Mouse (Mus musculus) thymus, postnatal 0 days (tissue): ENCODE measurements around the gene Gm44511. TPM values are rescaled to one million over a fixed set of nuclear protein-coding genes. Genes with fewer than 3 reads are reported as not detected.
A peak's percentile ranks its signal among the peaks of the same experiment; 100 is the strongest.
"Not testable (repeated sequence)": the region's sequence is repeated elsewhere in the genome, so short reads cannot be mapped to it uniquely, and the experiment has no call there.

ENCODE experiments used
- DNase-seq: peaks from one replicate; pipeline ENCODE4 v3.0.0-alpha.2; 2015; ENCODE audit warnings: low spot score
- polyA plus RNA-seq: library from polyadenylated mRNA; unstranded; fragments of >200 nt; fragmentation: Nextera tagmentation; extraction: Ambion mirVana; gene quantifications from 2 replicates; pipeline ENCODE4 v1.2.1, GENCODE M21; 2015

The Gm44511 gene
- polyA plus RNA-seq, 1 experiment from 2014 or later = 0.96 TPM

DNA sequence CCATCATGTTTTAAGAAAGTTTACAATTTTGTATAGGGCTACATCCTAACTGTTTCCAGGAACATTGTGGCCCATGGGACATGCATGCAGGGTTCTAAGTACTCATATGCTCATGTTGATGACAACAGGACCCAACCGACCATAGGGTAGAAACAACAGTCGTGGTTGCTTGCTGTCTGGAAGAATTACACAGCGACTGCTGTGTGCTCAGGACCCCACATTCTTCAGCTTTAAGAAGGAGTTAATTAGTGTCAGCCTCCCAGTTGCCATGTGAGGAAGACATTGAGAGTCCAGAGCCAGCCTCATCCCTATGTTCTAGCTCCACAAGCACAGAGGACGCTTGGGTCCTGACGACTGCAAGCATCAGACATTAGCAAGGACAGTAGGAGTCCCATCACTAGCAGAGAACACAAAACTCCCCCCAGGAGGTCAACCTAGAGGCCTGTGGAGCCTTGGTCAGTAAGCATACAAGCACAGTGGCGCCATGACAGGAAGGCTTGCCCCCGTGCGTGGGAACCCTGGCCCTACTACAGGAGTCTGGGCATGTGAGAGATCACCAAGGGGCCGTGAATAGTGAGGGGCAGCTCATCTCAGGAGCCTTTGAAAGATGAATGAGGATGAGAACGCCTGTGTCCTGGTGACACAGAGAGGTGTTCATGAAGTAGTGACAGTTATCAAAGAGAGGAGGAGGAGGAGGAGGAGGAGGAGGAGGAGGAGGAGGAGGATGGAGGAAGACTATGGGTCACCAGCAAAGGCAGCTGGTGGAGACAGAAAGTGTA lies 63.0 kb downstream of the Gm44511 start:
- not testable (repeated sequence) for DNase-seq

- DNase-seq = peak; percentile 13
These were observed 65.0 kb downstream of the Gm44511 start for GRCm38 (mm10) chr6:128761144-128761540.

DNA sequence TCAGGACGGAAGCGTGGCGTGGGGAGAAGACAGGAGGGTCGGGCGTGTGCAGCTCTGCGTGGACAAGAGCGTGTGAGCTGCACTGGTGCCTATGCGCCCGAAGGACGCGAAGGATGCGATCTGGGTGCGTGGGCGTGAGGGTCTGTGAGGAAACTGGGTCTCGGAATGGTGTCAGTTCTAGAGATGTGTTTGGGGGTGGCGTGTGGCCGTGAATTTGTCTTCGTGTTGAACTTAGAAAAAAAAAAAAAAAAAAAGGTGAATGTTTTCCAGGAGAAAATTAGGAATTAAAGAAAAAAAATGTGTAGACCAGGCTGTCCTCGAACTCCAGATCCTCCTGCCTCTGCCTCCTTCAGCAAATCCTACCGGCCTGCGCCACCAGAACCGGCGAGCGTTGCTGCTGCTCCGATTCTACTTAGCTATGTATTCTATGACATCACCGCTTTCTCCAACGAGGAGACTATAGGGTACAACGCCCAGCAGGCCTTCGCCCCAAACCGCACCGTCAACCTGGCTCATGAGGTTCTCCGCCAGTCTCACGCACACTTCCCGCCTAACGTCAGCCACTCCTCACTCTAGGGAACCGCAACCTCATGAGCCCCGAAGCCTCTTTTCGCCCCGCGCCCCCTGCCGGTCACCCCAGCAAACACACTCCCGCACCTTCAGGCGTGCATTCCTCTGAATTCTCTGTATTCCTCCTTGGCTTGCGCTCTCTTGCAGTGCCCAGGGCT lies 65.5 kb downstream of the Gm44511 start:
- DNase-seq = peak; percentile 89

DNA sequence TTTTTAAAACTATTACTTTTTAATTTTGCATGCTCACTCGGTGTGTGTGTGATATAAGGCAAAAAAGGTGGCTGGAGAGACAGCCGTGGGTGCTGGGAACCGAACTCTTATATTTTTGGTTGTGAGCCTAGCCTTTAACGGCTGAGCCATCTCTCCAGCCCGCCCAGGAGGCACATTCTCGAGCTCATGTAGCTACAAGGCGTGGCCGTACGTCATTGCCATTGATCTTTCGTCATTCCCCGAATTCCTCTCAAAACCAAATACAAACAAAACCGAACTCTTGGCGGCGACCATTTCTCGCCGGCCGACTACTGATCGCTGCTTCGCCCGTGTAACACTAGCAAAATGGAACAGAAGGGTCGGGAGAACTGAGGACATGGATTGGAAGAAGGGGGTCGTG lies 66.1 kb downstream of the Gm44511 start:
- peak; percentile 87 for DNase-seq

GRCm38 (mm10) chr6:128759221-128759950 lies 66.7 kb downstream of the Gm44511 start:
- DNase-seq = no peak

DNA sequence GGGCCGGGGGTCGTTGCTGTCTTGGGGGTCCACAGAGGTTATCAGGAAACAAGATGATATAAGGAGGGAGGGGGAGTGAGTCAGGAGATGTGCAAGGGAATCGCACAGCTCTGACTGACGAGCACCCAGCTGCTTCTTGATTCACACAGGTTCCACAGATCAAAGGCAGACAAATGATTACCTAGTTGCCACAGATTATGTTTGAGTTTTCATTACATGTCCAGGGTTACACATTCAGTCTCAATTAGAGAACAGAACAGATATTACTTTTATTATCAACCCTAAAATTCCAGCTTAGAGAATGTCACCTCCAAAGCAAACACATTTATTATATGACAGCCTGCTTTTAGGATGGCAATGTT lies 70.7 kb downstream of the Gm44511 start:
- not testable (repeated sequence) for DNase-seq

DNA sequence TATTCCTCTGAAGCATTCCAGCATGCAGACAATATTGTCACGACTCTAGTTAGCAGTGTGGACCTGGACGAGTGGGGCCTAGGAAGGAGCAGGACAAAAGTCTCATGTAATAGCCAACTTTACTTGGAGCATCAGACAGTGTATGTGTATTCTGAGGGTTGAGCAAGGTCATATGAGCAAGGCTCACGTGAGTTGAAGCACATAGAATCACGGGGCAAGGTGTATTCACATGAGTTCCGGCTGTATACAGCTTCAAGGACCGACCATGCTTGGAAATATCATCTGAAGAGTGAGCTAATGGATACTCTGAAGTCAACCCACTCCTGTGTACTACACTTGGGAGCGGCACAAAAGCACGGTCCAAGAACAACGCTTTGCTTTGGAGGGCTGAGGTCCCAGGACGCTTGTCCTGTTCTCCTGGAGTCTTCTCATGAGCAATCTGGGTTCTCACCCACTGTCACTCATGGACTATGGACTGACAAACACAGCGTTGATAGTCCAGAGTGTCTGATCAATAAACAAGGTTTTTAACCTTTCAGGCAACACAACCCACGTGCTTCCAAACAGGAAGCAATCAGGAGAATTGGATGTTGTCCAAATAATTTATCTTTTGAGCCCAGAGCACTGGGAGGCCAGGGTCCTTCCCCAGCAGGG lies 71.2 kb downstream of the Gm44511 start:
- not testable (repeated sequence) for DNase-seq

- peak; percentile 51 for DNase-seq
These were observed 71.8 kb downstream of the Gm44511 start for GRCm38 (mm10) chr6:128754265-128754664.

GRCm38 (mm10) chr6:128753610-128754224 lies 72.4 kb downstream of the Gm44511 start:
- DNase-seq = peak; percentile 71

DNA sequence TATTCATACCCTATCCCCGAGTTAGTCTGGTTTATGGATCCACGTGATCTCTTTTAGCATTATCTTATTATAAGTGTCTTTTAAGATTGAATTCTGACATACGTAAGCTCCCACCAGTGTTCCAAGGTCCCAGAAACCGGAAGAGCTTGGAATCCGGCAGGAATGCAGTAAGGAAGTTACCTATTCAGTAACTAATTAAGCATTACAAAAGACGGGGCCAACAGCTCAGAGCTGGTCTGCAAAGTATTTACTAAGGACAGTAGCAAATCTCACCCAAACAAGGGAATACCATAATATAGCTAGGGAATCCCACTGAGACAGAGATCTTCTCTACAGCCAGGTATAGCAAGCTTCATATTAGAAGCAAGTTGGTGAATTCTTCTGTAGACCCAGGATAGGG lies 79.1 kb downstream of the Gm44511 start:
- not testable (repeated sequence) for DNase-seq

DNA sequence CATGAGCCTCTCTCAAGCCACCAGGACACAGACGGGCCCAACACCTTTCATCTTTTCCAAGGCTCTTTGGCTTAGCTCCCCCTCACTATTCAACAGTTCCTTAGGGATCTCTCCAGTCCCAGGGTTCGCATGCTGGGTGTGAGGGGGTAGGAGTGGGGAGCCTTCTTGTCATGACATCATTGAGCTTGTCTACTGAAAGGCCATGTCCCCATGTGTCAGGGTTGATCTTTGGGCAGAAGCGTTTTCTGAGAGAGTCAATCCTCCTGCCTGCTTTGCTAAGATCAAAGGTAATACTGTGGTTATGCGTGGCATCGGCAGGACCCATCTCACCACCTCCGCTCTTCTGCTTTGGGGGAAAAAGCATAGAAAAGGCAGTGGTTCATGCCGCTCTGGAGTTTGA lies 88.7 kb downstream of the Gm44511 start:
- DNase-seq = no peak

DNA sequence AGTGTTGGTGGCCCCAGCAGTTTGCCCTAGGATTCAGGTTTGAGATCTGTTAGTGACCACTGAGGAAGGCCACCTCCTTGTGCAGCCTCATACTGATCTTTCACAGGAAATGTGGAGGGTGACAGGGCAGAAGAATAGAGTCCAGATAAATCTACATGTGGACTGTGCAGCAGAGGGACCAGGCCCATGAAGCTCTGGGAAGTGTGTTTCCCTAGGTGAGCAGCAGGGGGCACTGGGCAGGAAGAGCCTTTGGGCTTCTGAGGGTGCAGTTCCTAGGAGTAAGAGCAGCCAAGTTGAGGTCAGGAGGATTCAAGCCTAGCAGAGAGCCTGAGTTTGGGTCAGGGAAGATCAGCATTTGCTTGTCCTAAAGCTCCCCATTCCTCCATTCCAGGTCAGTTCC lies 90.0 kb downstream of the Gm44511 start:
- peak; percentile 48 for DNase-seq

DNA sequence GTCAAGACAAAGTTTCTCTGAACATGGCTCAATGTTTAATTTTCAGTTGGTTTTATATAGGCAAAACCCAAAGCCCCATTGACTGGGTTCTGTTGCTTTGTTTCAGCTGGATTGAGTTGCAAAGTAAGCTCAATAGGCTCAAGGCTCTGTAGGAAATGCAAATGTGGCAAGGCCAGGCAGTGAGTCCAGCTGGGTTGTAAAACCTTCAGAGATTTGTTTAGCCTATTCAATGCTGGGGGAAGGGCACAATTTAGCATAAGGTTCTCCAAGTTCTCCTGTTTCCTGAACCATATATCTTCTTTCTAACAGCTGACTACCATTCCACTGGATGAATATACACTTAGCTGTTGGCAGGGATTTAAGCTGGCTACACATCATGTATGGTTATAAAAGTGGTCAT lies 91.2 kb downstream of the Gm44511 start:
- DNase-seq = no peak

- no peak for DNase-seq
These were observed 92.0 kb downstream of the Gm44511 start for GRCm38 (mm10) chr6:128733908-128734679.

GRCm38 (mm10) chr6:128732032-128732431 lies 94.1 kb downstream of the Gm44511 start:
- DNase-seq = no peak

Other genes with a start within 250 kb of the Gm44511 start
- gene A2ml1, start 244.7 kb downstream of the Gm44511 start, polyA plus RNA-seq = 0.84 and 0.94 TPM in 2 replicates
- 1.1 and 1.5 TPM in 2 replicates for gene Klrb1a, start 202.8 kb downstream of the Gm44511 start, polyA plus RNA-seq
- not detected in 2 replicates for gene Clec2h, start 163.9 kb downstream of the Gm44511 start, polyA plus RNA-seq
- not detected in 2 replicates for gene Klrb1, start 103.3 kb downstream of the Gm44511 start, polyA plus RNA-seq
- 1.5 and 1.6 TPM in 2 replicates for gene Klrb1c, start 37.1 kb downstream of the Gm44511 start, polyA plus RNA-seq
- gene Klrb1b, start within 50 bp of the Gm44511 start, polyA plus RNA-seq = 0.92 and 1.1 TPM in 2 replicates
- 12.3 and 14.2 TPM in 2 replicates for gene Clec2i, start 61.3 kb upstream of the Gm44511 start, polyA plus RNA-seq
- 48.3 and 50.0 TPM in 2 replicates for gene BC035044, start 64.8 kb upstream of the Gm44511 start, polyA plus RNA-seq
- gene Clec2g, start 108.1 kb upstream of the Gm44511 start, polyA plus RNA-seq = 0.17 and 0.23 TPM in 2 replicates
- 2.6 and 2.7 TPM in 2 replicates for gene Klrb1f, start 219.6 kb upstream of the Gm44511 start, polyA plus RNA-seq